Comparison of ENCODE assay signal across 8 mouse cellular contexts in the genomic region with DNA sequence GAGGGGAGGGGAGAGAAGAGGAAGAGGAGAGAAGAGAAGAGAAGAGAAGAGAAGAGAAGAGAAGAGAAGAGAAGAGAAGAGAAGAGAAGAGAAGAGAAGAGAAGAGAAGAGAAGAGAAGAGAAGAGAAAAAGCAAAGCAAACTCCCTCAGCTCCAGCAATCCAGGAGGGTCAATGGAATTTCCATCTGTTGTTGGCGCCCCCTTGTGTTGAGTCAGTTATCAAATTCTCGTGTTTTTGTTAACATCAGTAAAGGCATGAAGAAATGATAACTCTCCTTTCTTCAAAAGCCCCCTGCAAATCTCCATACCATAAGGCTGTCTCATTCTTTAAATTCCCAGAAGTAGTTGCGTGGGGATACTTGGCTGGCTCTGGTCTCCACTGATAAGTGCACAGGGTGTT. TPM values are rescaled to one million over a fixed set of nuclear protein-coding genes. Genes with fewer than 3 reads are reported as not detected.
DNase-seq lines count a peak whose midpoint lies in the region; ATAC-seq and TF ChIP-seq lines count a peak whose summit lies in the region.

No protein-coding gene starts in this region.

- WGBS in heart, adult 2 months: 11% methylated on average over 3 of the region's 3 CpGs
- 8% methylated on average over 3 of the region's 3 CpGs for WGBS in heart, embryonic 12.5 days

- no peaks in the 10 kb centered on the region for H3K27me3 ChIP-seq in heart, adult 2 months (ENCODE audit: control insufficient read depth, insufficient read depth, low read length)
- H3K27me3 ChIP-seq in heart, embryonic 12.5 days (replicated peaks): no peaks in the 10 kb centered on the region
- H3K27me3 ChIP-seq in G1E (ENCODE audit: insufficient read depth, low read length): peaks cover 4% of the 10 kb centered on the region; the same call in 1 of the 2 replicates

- no peaks in the 10 kb centered on the region for H3K79me2 ChIP-seq in heart, adult 2 months (replicated peaks; ENCODE audit: control insufficient read depth, insufficient read depth, low read length)

- no peak for TF ChIP-seq EP300 in heart, adult 2 months (IDR thresholded peaks at IDR 0.05; ENCODE audit: insufficient read depth, low read depth, low read length)

- TF ChIP-seq POLR2A in heart, adult 2 months (IDR thresholded peaks at IDR 0.05; ENCODE audit: insufficient read depth, low read depth, low read length): no peak

- no peaks in the 10 kb centered on the region for H3K4me1 ChIP-seq in heart, adult 2 months (ENCODE audit: control insufficient read depth, insufficient read depth, low read length)
- no peaks in the 10 kb centered on the region for H3K4me1 ChIP-seq in heart, embryonic 12.5 days (replicated peaks)
- H3K4me1 ChIP-seq in G1E (ENCODE audit: insufficient read depth, low read depth, low read length): no peaks in the 10 kb centered on the region; the same call in 1 of the 2 replicates

- no peak for ATAC-seq in heart, embryonic 12.5 days (ENCODE audit: insufficient number of reproducible peaks, low FRiP score)
- ATAC-seq in G1E (ENCODE audit: extremely low read depth, insufficient number of reproducible peaks, low FRiP score, poor library complexity, severe bottlenecking): peak; percentile 54

- H3K9me3 ChIP-seq in heart, embryonic 12.5 days (replicated peaks): no peaks in the 10 kb centered on the region
- no peaks in the 10 kb centered on the region for H3K9me3 ChIP-seq in G1E (replicated peaks)

- no peak overlapping the region for H3K4me2 ChIP-seq in heart, embryonic 12.5 days

- peak; percentile 75 for TF ChIP-seq CTCF in heart, adult 2 months (IDR thresholded peaks at IDR 0.05)
- no peak for TF ChIP-seq CTCF in G1E (IDR thresholded peaks at IDR 0.05; ENCODE audit: low read depth, low read length)

- intact Hi-C loops in heart, adult 2 months (cut with DNase I): loop anchor here (1.0 kb wide), 2 partner anchors 186 to 525 kb away; no protein-coding TSS in a partner anchor
- intact Hi-C loops in gastrocnemius, postnatal 14 days (cut with DNase I; ENCODE audit: low total_unique reads): loop anchor here (5.0 to 10.0 kb wide), 2 partner anchors 157 to 530 kb away; no protein-coding TSS in a partner anchor

- no peaks in the 10 kb centered on the region for H3K36me3 ChIP-seq in heart, adult 2 months (ENCODE audit: control insufficient read depth, insufficient read depth, low read length)
- H3K36me3 ChIP-seq in heart, embryonic 12.5 days: no peaks in the 10 kb centered on the region
- H3K36me3 ChIP-seq in G1E (replicated peaks): no peaks in the 10 kb centered on the region

- H3K4me3 ChIP-seq in heart, adult 2 months: no peak overlapping the region
- no peak overlapping the region for H3K4me3 ChIP-seq in heart, embryonic 12.5 days
- H3K4me3 ChIP-seq in G1E (ENCODE audit: low read depth, low read length): no peak overlapping the region

- H3K27ac ChIP-seq in heart, adult 2 months: no peak overlapping the region
- no peak overlapping the region for H3K27ac ChIP-seq in heart, embryonic 12.5 days (ENCODE audit: poor library complexity, severe bottlenecking)

- peak; percentile 21 to 40 for DNase-seq in heart, adult 2 months
- peak; percentile 52 for DNase-seq in G1E (ENCODE audit: low spot score)
- peak; percentile 74 for DNase-seq in cerebellum, adult 8-10 months
- peak; percentile 68 for DNase-seq in gastrocnemius, postnatal 14 days
- peak; percentile 38 to 74 for DNase-seq in layer of hippocampus, postnatal 36 days
- peak; percentile 45 for DNase-seq in naive thymus-derived CD4-positive, alpha-beta T cell, adult 2 months (ENCODE audit: low read depth)
- DNase-seq in thymus, postnatal 14 days: peak; percentile 63

- no peak overlapping the region for H3K9ac ChIP-seq in heart, adult 2 months (ENCODE audit: low read depth, low read length)
- no peak overlapping the region for H3K9ac ChIP-seq in heart, embryonic 12.5 days

RNA-seq across cellular contexts. Expression of gene Arhgef38, which starts 37.1 kb away (rescaled TPM):
- not detected for total RNA-seq in heart, adult 2 months (2021)
- polyA plus RNA-seq in heart, adult 2 months (2012; rRNA removed): 0.02 TPM in 1 of 2 replicates, not detected in the other
- polyA plus RNA-seq in heart, embryonic 12.5 days (2016; fragmentation: Nextera tagmentation; extraction: Ambion mirVana): not detected in 2 replicates
- total RNA-seq in G1E (2014; fragmentation: Nextera tagmentation) (0.15 TPM in 1 of 2 replicates, not detected in the other), G1E (2017) (0.11 TPM in 1 of 2 replicates, not detected in the other)
- not detected in 2 replicates for polyA plus RNA-seq in G1E (2012)
- not detected for total RNA-seq in gastrocnemius, postnatal 14 days (2021)
- total RNA-seq in layer of hippocampus, postnatal 36 days (2021): not detected

RNA-seq across cellular contexts. Expression of gene Ppa2, which starts 38.0 kb away (rescaled TPM):
- total RNA-seq in heart, adult 2 months (2021): 100 to 1,000 TPM; 126 to 144 TPM
- 78.5 and 80.4 TPM in 2 replicates for polyA plus RNA-seq in heart, adult 2 months (2012; rRNA removed)
- polyA plus RNA-seq in heart, embryonic 12.5 days (2016; fragmentation: Nextera tagmentation; extraction: Ambion mirVana): 112 and 115 TPM in 2 replicates
- total RNA-seq in G1E (2014; fragmentation: Nextera tagmentation): 38.1 and 40.6 TPM in 2 replicates
- 115 and 145 TPM in 2 replicates for total RNA-seq in G1E (2017)
- 67.3 and 67.8 TPM in 2 replicates for polyA plus RNA-seq in G1E (2012)
- 10 to 100 TPM; 44.1 to 44.5 TPM for total RNA-seq in gastrocnemius, postnatal 14 days (2021)
- 10 to 100 TPM; 45.7 to 53.0 TPM for total RNA-seq in layer of hippocampus, postnatal 36 days (2021)
